Mouse (Mus musculus): ENCODE measurements at regions not wholly inside any gene's neighbourhood (a gene's known extent, or its start where the extent isn't known, plus 50 kb on each side); places are given as distances from the start of the nearest gene placed in this dataset.

DNA sequence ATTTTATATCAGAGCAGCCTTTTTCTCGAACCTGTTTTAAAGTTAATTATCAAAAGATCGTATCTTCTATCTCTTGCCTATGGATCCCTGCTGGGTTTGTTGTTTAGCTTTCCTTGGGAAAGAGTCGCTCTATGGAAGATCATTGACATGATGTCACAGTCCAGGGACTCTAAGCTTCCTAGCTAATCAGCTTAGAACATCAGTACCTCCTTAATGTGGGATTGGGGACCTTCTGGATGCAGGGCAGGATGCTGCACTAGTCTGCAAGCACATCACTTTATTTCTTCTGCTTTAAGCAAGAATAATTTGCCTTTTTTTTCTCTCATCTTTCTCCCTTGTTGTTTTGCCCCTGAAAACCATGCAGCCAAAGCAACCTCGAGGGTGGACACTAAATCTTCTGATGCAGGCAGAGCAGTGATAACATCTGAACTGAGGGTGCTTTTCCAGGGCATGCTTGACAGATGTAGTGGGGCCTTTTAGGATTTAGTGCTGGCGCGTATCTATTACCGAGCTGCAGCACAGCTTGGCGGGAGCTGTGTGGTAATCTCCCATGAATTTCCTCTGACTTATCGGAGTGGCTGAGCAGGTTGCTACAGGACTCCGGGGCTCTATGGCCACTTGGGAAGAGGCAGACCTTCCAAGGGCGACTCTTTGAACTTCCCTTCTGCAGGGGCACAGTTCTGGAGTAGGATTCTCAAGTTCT, 425.0 kb downstream of the Bcl11a start:
- TF ChIP-seq CTCF (IDR thresholded peaks at IDR 0.05; ENCODE audit: low read depth) (no peak), EP300 (IDR thresholded peaks at IDR 0.05; ENCODE audit: low read depth) (no peak)
